In genomic region chr11:120629341-120629730, GRCm38 (mm10) we compare ENCODE assay signal across 8 mouse cellular contexts. TPM values are rescaled to one million over a fixed set of nuclear protein-coding genes. Genes with fewer than 3 reads are reported as not detected.
DNase-seq lines count a peak whose midpoint lies in the region; ATAC-seq lines count a peak whose summit lies in the region.

No protein-coding gene starts in this region.

- peak; percentile 16 for ATAC-seq in CD4-positive, CD25-positive, alpha-beta regulatory T cell, adult 4 months
- peak; percentile 29 for ATAC-seq in megakaryocyte progenitor cell, adult 5-6 weeks (replicated peaks; ENCODE audit: poor library complexity)

- H3K27me3 ChIP-seq in erythroblast, embryonic 14.5 days (ENCODE audit: control insufficient read depth), result no peaks in the 10 kb centered on the region

- H3K4me3 ChIP-seq in erythroblast, embryonic 14.5 days (replicated peaks), result peak overlapping the region; percentile 83

- H3K4me1 ChIP-seq in erythroblast, embryonic 14.5 days (ENCODE audit: control insufficient read depth), result peaks cover 86% of the 10 kb centered on the region

- no peaks in the 10 kb centered on the region for H3K9me3 ChIP-seq in erythroblast, embryonic 14.5 days (ENCODE audit: control insufficient read depth, low read length)

- H3K36me3 ChIP-seq in erythroblast, embryonic 14.5 days (ENCODE audit: control insufficient read depth), result peaks cover 64% of the 10 kb centered on the region

- DNase-seq in adrenal gland, adult 2 months, result peak; percentile 77
- no peak for DNase-seq in adrenal gland, postnatal 10 days
- peak; percentile 61 for DNase-seq in kidney, postnatal 10 days
- peak; percentile 75 for DNase-seq in thymus, postnatal 25 days
- DNase-seq in right cerebral cortex, postnatal 4 days, result no peak

RNA-seq across cellular contexts. Expression of gene Mafg, which starts 4.1 kb away (rescaled TPM):
- total RNA-seq in adrenal gland, adult 2 months (2021), result 10 to 100 TPM; 48.1 to 60.7 TPM
- polyA plus RNA-seq in adrenal gland, adult 2 months (2012; rRNA removed), result 54.3 and 66.9 TPM in 2 replicates
- 10 to 100 TPM; 41.1 to 46.5 TPM for total RNA-seq in adrenal gland, postnatal 10 days (2021)
- polyA plus RNA-seq in CD4-positive, CD25-positive, alpha-beta regulatory T cell, adult 4 months (2017; shearing (Covaris generic)), result 10 to 100 TPM; 11.3 to 16.0 TPM
- polyA plus RNA-seq in erythroblast, embryonic 14.5 days (2012), result 18.3 and 20.4 TPM in 2 replicates
- 15.0 and 16.4 TPM in 2 replicates for total RNA-seq in megakaryocyte progenitor cell, adult 5-6 weeks (2015)
- 24.2 and 29.5 TPM in 2 replicates for total RNA-seq in megakaryocyte progenitor cell, adult 5-6 weeks (2017)

RNA-seq across cellular contexts. Expression of gene Sirt7, which starts 4.3 kb away (rescaled TPM):
- total RNA-seq in adrenal gland, adult 2 months (2021), result 10 to 100 TPM; 54.2 to 69.5 TPM
- polyA plus RNA-seq in adrenal gland, adult 2 months (2012; rRNA removed), result 109 and 128 TPM in 2 replicates
- total RNA-seq in adrenal gland, postnatal 10 days (2021), result 10 to 100 TPM; 33.2 to 40.3 TPM
- 10 to 100 TPM; 66.4 to 66.7 TPM for polyA plus RNA-seq in CD4-positive, CD25-positive, alpha-beta regulatory T cell, adult 4 months (2017; shearing (Covaris generic))
- 19.3 and 22.9 TPM in 2 replicates for polyA plus RNA-seq in erythroblast, embryonic 14.5 days (2012)
- total RNA-seq in megakaryocyte progenitor cell, adult 5-6 weeks (2015), result 22.9 and 24.2 TPM in 2 replicates
- total RNA-seq in megakaryocyte progenitor cell, adult 5-6 weeks (2017), result 60.4 and 63.4 TPM in 2 replicates

RNA-seq across cellular contexts. Expression of gene Pcyt2, which starts 11.6 kb away (rescaled TPM):
- 100 to 1,000 TPM; 201 to 344 TPM for total RNA-seq in adrenal gland, adult 2 months (2021)
- polyA plus RNA-seq in adrenal gland, adult 2 months (2012; rRNA removed), result 460 and 610 TPM in 2 replicates
- 100 to 1,000 TPM; 144 to 150 TPM for total RNA-seq in adrenal gland, postnatal 10 days (2021)
- polyA plus RNA-seq in CD4-positive, CD25-positive, alpha-beta regulatory T cell, adult 4 months (2017; shearing (Covaris generic)), result 100 to 1,000 TPM; 101 to 179 TPM
- polyA plus RNA-seq in erythroblast, embryonic 14.5 days (2012), result 9.6 and 12.2 TPM in 2 replicates
- 15.9 and 20.2 TPM in 2 replicates for total RNA-seq in megakaryocyte progenitor cell, adult 5-6 weeks (2015)
- total RNA-seq in megakaryocyte progenitor cell, adult 5-6 weeks (2017), result 23.8 and 24.5 TPM in 2 replicates

RNA-seq across cellular contexts. Expression of gene Pycr1, which starts 14.2 kb away (rescaled TPM):
- total RNA-seq in adrenal gland, adult 2 months (2021), result 1 to 10 TPM; 1.0 to 1.9 TPM
- polyA plus RNA-seq in adrenal gland, adult 2 months (2012; rRNA removed), result 3.5 and 3.6 TPM in 2 replicates
- 1 to 10 TPM; 5.1 to 5.2 TPM for total RNA-seq in adrenal gland, postnatal 10 days (2021)
- polyA plus RNA-seq in CD4-positive, CD25-positive, alpha-beta regulatory T cell, adult 4 months (2017; shearing (Covaris generic)), result 1 to 10 TPM; 1.5 to 1.8 TPM
- 0.03 and 0.06 TPM in 2 replicates for polyA plus RNA-seq in erythroblast, embryonic 14.5 days (2012)
- total RNA-seq in megakaryocyte progenitor cell, adult 5-6 weeks (2015), result 9.8 and 10.3 TPM in 2 replicates
- total RNA-seq in megakaryocyte progenitor cell, adult 5-6 weeks (2017), result 5.1 and 6.2 TPM in 2 replicates

RNA-seq across cellular contexts. Expression of gene Myadml2, which starts 18.6 kb away (rescaled TPM):
- total RNA-seq in adrenal gland, adult 2 months (2021), result 1 to 10 TPM in 1 of 2 experiments, not detected in 1; 1.0 TPM
- 0.11 and 0.59 TPM in 2 replicates for polyA plus RNA-seq in adrenal gland, adult 2 months (2012; rRNA removed)
- total RNA-seq in adrenal gland, postnatal 10 days (2021), result 1 to 10 TPM; 3.2 to 7.6 TPM
- not detected for polyA plus RNA-seq in CD4-positive, CD25-positive, alpha-beta regulatory T cell, adult 4 months (2017; shearing (Covaris generic))
- not detected in 2 replicates for polyA plus RNA-seq in erythroblast, embryonic 14.5 days (2012)
- total RNA-seq in megakaryocyte progenitor cell, adult 5-6 weeks (2015), result 1.3 and 1.5 TPM in 2 replicates
- total RNA-seq in megakaryocyte progenitor cell, adult 5-6 weeks (2017), result 4.0 TPM in 1 of 2 replicates, not detected in the other

Comparison
In these comparisons a context has a peak if more than half of its experiments do, and no peak if none do; other contexts are left out.
1. DNase-seq: peak in adrenal gland, adult 2 months (single experiment), kidney, postnatal 10 days (single experiment) and thymus, postnatal 25 days (single experiment); none in adrenal gland, postnatal 10 days (single experiment) and right cerebral cortex, postnatal 4 days (single experiment).
2. RNA of gene Pcyt2, which starts 11.6 kb away (total RNA-seq): 201 to 344 TPM in adrenal gland, adult 2 months and 144 to 150 TPM in adrenal gland, postnatal 10 days; 15.9 to 24.5 TPM in megakaryocyte progenitor cell, adult 5-6 weeks; every median in the first group is over 4 times any median in the second.